Mouse (Mus musculus): ENCODE results near the gene Hdac4.

The Hdac4 gene

GRCm38 (mm10) chr1:91921279-91921678 lies 274.2 kb downstream of the Hdac4 start:
- no peak for DNase-seq (ENCODE audit: low spot score)

GRCm38 (mm10) chr1:91920038-91920589 lies 275.4 kb downstream of the Hdac4 start:
- no peak for DNase-seq (ENCODE audit: low spot score)

- DNase-seq (ENCODE audit: low spot score) = no peak
Observed at GRCm38 (mm10) chr1:91918257-91918800, 277.2 kb downstream of the Hdac4 start.

GRCm38 (mm10) chr1:91917596-91917995 lies 277.9 kb downstream of the Hdac4 start:
- DNase-seq (ENCODE audit: low spot score) = peak; percentile 70

- DNase-seq (ENCODE audit: low spot score) = no peak
Observed at GRCm38 (mm10) chr1:91915961-91916360, 279.5 kb downstream of the Hdac4 start.

GRCm38 (mm10) chr1:91914648-91915047 lies 280.9 kb downstream of the Hdac4 start:
- DNase-seq (ENCODE audit: low spot score) = no peak

GRCm38 (mm10) chr1:91913850-91914249 lies 281.6 kb downstream of the Hdac4 start:
- DNase-seq (ENCODE audit: low spot score) = no peak

GRCm38 (mm10) chr1:91912227-91913119 lies 283.0 kb downstream of the Hdac4 start:
- DNase-seq (ENCODE audit: low spot score) = no peak

GRCm38 (mm10) chr1:91905268-91905667 lies 290.2 kb downstream of the Hdac4 start:
- no peak for DNase-seq (ENCODE audit: low spot score)

GRCm38 (mm10) chr1:91903241-91903981 lies 292.1 kb downstream of the Hdac4 start:
- no peak for DNase-seq (ENCODE audit: low spot score)

GRCm38 (mm10) chr1:91897078-91897477 lies 298.4 kb downstream of the Hdac4 start:
- DNase-seq (ENCODE audit: low spot score) = no peak

GRCm38 (mm10) chr1:91894286-91894685 lies 301.2 kb downstream of the Hdac4 start:
- no peak for DNase-seq (ENCODE audit: low spot score)

GRCm38 (mm10) chr1:91893598-91893997 lies 301.9 kb downstream of the Hdac4 start:
- no peak for DNase-seq (ENCODE audit: low spot score)

GRCm38 (mm10) chr1:91883115-91883514 lies 312.4 kb downstream of the Hdac4 start:
- DNase-seq (ENCODE audit: low spot score) = no peak

GRCm38 (mm10) chr1:91880899-91881298 lies 314.6 kb downstream of the Hdac4 start:
- no peak for DNase-seq (ENCODE audit: low spot score)

GRCm38 (mm10) chr1:91880156-91880555 lies 315.3 kb downstream of the Hdac4 start:
- no peak for DNase-seq (ENCODE audit: low spot score)

Data from ovary, postnatal 36 days (tissue).